Mouse (Mus musculus) MEL (cell line): ENCODE measurements at regions not wholly inside any gene's neighbourhood (a gene's known extent, or its start where the extent isn't known, plus 50 kb on each side); places are given as distances from the start of the nearest gene placed in this dataset.

ENCODE experiments used
- DNase-seq: peaks from one replicate; pipeline ENCODE4 v3.0.0; 2011; ENCODE audit warnings: low read depth, low spot score
- H3K27ac ChIP-seq: 2 replicates; pipeline ENCODE4 v1.5.1; 2012; ENCODE audit warnings: low read depth, mild to moderate bottlenecking, control low read depth, low read length, moderate library complexity; ENCODE audit not compliant: control insufficient read depth
- H3K27me3 ChIP-seq, 2 experiments: fragments of 150-350 bp in 1 of 2; sonication (generic) in 1 of 2; 2 replicates each; pipeline ENCODE4 v1.6.1; 2012; ENCODE audit warnings: low read length in 2 of 2, mild to moderate bottlenecking in 2 of 2, improper control_type of control experiment in 1 of 2, moderate library complexity in 1 of 2; ENCODE audit not compliant: insufficient read depth in 2 of 2, control insufficient read depth in 1 of 2
- H3K36me3 ChIP-seq, 2 experiments: 2 replicates each; pipeline ENCODE4 v1.6.1; 2012 to 2014; ENCODE audit warnings: low read length in 2 of 2, improper control_type of control experiment in 1 of 2, inconsistent platforms in 1 of 2, mild to moderate bottlenecking in 1 of 2; ENCODE audit not compliant: insufficient read depth in 2 of 2, control insufficient read depth in 1 of 2
- H3K4me1 ChIP-seq, 2 experiments: fragments of 150-350 bp in 1 of 2; sonication (generic) in 1 of 2; 2 replicates each; pipeline ENCODE4 v1.6.1; 2012; ENCODE audit warnings: low read length in 2 of 2, improper control_type of control experiment in 1 of 2, mild to moderate bottlenecking in 1 of 2; ENCODE audit not compliant: insufficient read depth in 2 of 2, control insufficient read depth in 1 of 2
- H3K4me3 ChIP-seq, 2 experiments: fragments of 150-350 bp in 1 of 2; sonication (generic) in 1 of 2; 2 replicates each; pipeline ENCODE4 v1.5.1; 2012; ENCODE audit warnings: low read depth in 2 of 2, low read length in 2 of 2, mild to moderate bottlenecking in 2 of 2, moderate library complexity in 2 of 2, control low read depth in 1 of 2, improper control_type of control experiment in 1 of 2; ENCODE audit not compliant: control insufficient read depth in 1 of 2, insufficient read depth in 1 of 2
- H3K79me2 ChIP-seq: 2 replicates; pipeline ENCODE4 v1.6.1; 2012; ENCODE audit warnings: mild to moderate bottlenecking, low read length, moderate library complexity; ENCODE audit not compliant: control insufficient read depth, poor library complexity, insufficient read depth
- H3K9ac ChIP-seq: 2 replicates; pipeline ENCODE4 v1.6.1; 2012; ENCODE audit warnings: low read depth, mild to moderate bottlenecking, control low read depth, low read length, moderate library complexity; ENCODE audit not compliant: control insufficient read depth, poor library complexity, severe bottlenecking
- H3K9me3 ChIP-seq: fragments of 150-350 bp; sonication (generic); replicated peaks from 2 replicates; pipeline ENCODE4 v1.6.1; 2012; ENCODE audit warnings: mild to moderate bottlenecking, low read length, improper control_type of control experiment, moderate library complexity; ENCODE audit not compliant: insufficient read depth
- BHLHE40 ChIP-seq: IDR thresholded peaks from 2 replicates; pipeline ENCODE4 v1.6.1; 2012; ENCODE audit warnings: low read depth, mild to moderate bottlenecking, inconsistent platforms, low read length, improper control_type of control experiment, borderline replicate concordance
- CHD1 ChIP-seq: IDR thresholded peaks from 2 replicates; pipeline ENCODE4 v1.6.1; 2012; ENCODE audit warnings: low read depth, mild to moderate bottlenecking, inconsistent platforms, low read length, improper control_type of control experiment
- CTCF ChIP-seq, 3 experiments: IDR thresholded peaks in 2 of 3; conservative IDR thresholded peaks in 1 of 3; 2 replicates each; pipeline ENCODE4 v1.5.1; 2011 to 2012; ENCODE audit warnings: low read length in 3 of 3, low read depth in 2 of 3, mild to moderate bottlenecking in 2 of 3, improper control_type of control experiment in 1 of 3, inconsistent platforms in 1 of 3, mixed read lengths in 1 of 3, moderate library complexity in 1 of 3; ENCODE audit not compliant: control insufficient read depth in 1 of 3, insufficient read depth in 1 of 3, poor library complexity in 1 of 3, severe bottlenecking in 1 of 3
- ELF1 ChIP-seq: IDR thresholded peaks from 2 replicates; pipeline ENCODE4 v1.6.1; 2014; ENCODE audit warnings: low read depth, mild to moderate bottlenecking, inconsistent platforms, low read length, improper control_type of control experiment, moderate library complexity
- EP300 ChIP-seq, 2 experiments: IDR thresholded peaks; 2 replicates each; pipeline ENCODE4 v1.6.1; 2011; ENCODE audit warnings: improper control_type of control experiment in 2 of 2, low read length in 2 of 2, low read depth in 1 of 2, mild to moderate bottlenecking in 1 of 2
- ETS1 ChIP-seq: IDR thresholded peaks from 2 replicates; pipeline ENCODE4 v1.6.1; 2012; ENCODE audit warnings: low read depth, mild to moderate bottlenecking, inconsistent platforms, low read length, improper control_type of control experiment, moderate library complexity
- GABPA ChIP-seq: IDR thresholded peaks from 2 replicates; pipeline ENCODE4 v1.6.1; 2012; ENCODE audit warnings: low read depth, mild to moderate bottlenecking, inconsistent platforms, low read length, improper control_type of control experiment, moderate library complexity
- GATA1 ChIP-seq: IDR thresholded peaks from 2 replicates; pipeline ENCODE4 v1.6.1; 2011; ENCODE audit warnings: low read depth, low read length, improper control_type of control experiment
- HCFC1 ChIP-seq: IDR thresholded peaks from 2 replicates; pipeline ENCODE4 v1.6.1; 2012; ENCODE audit warnings: low read depth, mild to moderate bottlenecking, inconsistent platforms, low read length, improper control_type of control experiment, moderate library complexity
- JUND ChIP-seq: IDR thresholded peaks from 2 replicates; pipeline ENCODE4 v1.6.1; 2011; ENCODE audit warnings: low read depth, mild to moderate bottlenecking, improper control_type of control experiment, low read length
- MAX ChIP-seq: IDR thresholded peaks from 2 replicates; pipeline ENCODE4 v1.6.1; 2011; ENCODE audit warnings: low read length, improper control_type of control experiment
- MAZ ChIP-seq: IDR thresholded peaks from 2 replicates; pipeline ENCODE4 v1.6.1; 2012; ENCODE audit warnings: low read depth, mild to moderate bottlenecking, inconsistent platforms, low read length, improper control_type of control experiment
- MXI1 ChIP-seq: IDR thresholded peaks from 2 replicates; pipeline ENCODE4 v1.6.1; 2011; ENCODE audit warnings: mild to moderate bottlenecking, low read depth, low read length, improper control_type of control experiment
- MYB ChIP-seq: IDR thresholded peaks from 2 replicates; pipeline ENCODE4 v1.6.1; 2011; ENCODE audit warnings: mild to moderate bottlenecking, low read depth, low read length, improper control_type of control experiment
- NELFE ChIP-seq: IDR thresholded peaks from 2 replicates; pipeline ENCODE4 v1.6.1; 2011; ENCODE audit warnings: low read depth, low read length, improper control_type of control experiment
- NRF1 ChIP-seq: IDR thresholded peaks from 2 replicates; pipeline ENCODE4 v1.6.1; 2014; ENCODE audit warnings: low read depth, mild to moderate bottlenecking, inconsistent platforms, low read length, improper control_type of control experiment, moderate library complexity; ENCODE audit not compliant: poor library complexity, insufficient read depth, severe bottlenecking
- POLR2A ChIP-seq, 2 experiments: IDR thresholded peaks; 2 replicates each; pipeline ENCODE4 v1.6.1; 2011 to 2012; ENCODE audit warnings: low read length in 2 of 2, mild to moderate bottlenecking in 2 of 2, control low read depth in 1 of 2, improper control_type of control experiment in 1 of 2, low read depth in 1 of 2, moderate library complexity in 1 of 2; ENCODE audit not compliant: control insufficient read depth in 1 of 2, insufficient read depth in 1 of 2, poor library complexity in 1 of 2
- POLR2AphosphoS2 ChIP-seq: IDR thresholded peaks from 2 replicates; pipeline ENCODE4 v1.6.1; 2011; ENCODE audit warnings: low read length, improper control_type of control experiment
- POLR2AphosphoS5 ChIP-seq: IDR thresholded peaks from 2 replicates; pipeline ENCODE4 v1.6.1; 2012; ENCODE audit warnings: low read depth, borderline replicate concordance, mild to moderate bottlenecking, inconsistent platforms, low read length, moderate library complexity, mixed read lengths
- RCOR1 ChIP-seq: IDR thresholded peaks from 2 replicates; pipeline ENCODE4 v1.6.1; 2012; ENCODE audit warnings: low read depth, mild to moderate bottlenecking, inconsistent platforms, low read length, improper control_type of control experiment
- SIN3A ChIP-seq: IDR thresholded peaks from 2 replicates; pipeline ENCODE4 v1.6.1; 2012; ENCODE audit warnings: low read length, improper control_type of control experiment, inconsistent platforms
- SMC3 ChIP-seq: IDR thresholded peaks from 2 replicates; pipeline ENCODE4 v1.6.1; 2011; ENCODE audit warnings: low read depth, low read length, improper control_type of control experiment
- TAL1 ChIP-seq: IDR thresholded peaks from 2 replicates; pipeline ENCODE4 v1.6.1; 2012; ENCODE audit warnings: mild to moderate bottlenecking, inconsistent platforms, low read length, moderate library complexity, mixed read lengths
- UBTF ChIP-seq: IDR thresholded peaks from 2 replicates; pipeline ENCODE4 v1.6.1; 2012; ENCODE audit warnings: low read depth, mild to moderate bottlenecking, inconsistent platforms, low read length, improper control_type of control experiment, moderate library complexity, borderline replicate concordance; ENCODE audit not compliant: insufficient read depth
- USF1 ChIP-seq: IDR thresholded peaks from 2 replicates; pipeline ENCODE4 v1.6.1; 2014; ENCODE audit warnings: low read depth, mild to moderate bottlenecking, inconsistent platforms, low read length, improper control_type of control experiment, moderate library complexity
- USF2 ChIP-seq, 2 experiments: IDR thresholded peaks; 2 replicates each; pipeline ENCODE4 v1.6.1; 2011 to 2012; ENCODE audit warnings: improper control_type of control experiment in 2 of 2, low read length in 2 of 2, borderline replicate concordance in 1 of 2, inconsistent platforms in 1 of 2, low read depth in 1 of 2, mild to moderate bottlenecking in 1 of 2; ENCODE audit not compliant: insufficient read depth in 1 of 2
- ZKSCAN1 ChIP-seq: IDR thresholded peaks from 2 replicates; pipeline ENCODE4 v1.6.1; 2012; ENCODE audit warnings: low read depth, mild to moderate bottlenecking, inconsistent platforms, low read length, improper control_type of control experiment, moderate library complexity
- ZMIZ1 ChIP-seq: IDR thresholded peaks from 2 replicates; pipeline ENCODE4 v1.6.1; 2012; ENCODE audit warnings: low read depth, mild to moderate bottlenecking, inconsistent platforms, low read length, improper control_type of control experiment, moderate library complexity

DNA sequence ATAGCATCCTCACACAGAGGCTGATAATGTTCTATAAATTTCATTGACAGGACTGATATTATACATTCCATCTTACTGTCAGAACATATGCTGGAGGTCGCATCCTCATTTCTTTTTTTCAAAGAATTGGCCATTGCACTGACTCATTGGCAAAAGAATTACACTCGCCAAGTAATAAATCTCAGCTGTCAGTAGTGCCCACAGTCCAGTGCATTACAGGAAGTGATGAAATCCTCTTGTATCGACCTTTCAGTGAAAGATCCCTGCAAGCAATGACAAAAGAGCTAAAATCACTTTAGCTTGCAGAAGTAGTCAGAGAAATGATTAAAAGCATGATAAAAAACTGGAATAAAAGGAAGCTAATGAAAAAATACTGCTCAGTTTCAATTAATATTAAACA, 1353.0 kb upstream of the 1700008P02Rik start:
- TF ChIP-seq ZMIZ1 (no peak), USF1 (no peak), POLR2A (IDR thresholded peaks at IDR 0.05; ENCODE audit: control insufficient read depth in 1 of 2, insufficient read depth in 1 of 2, low read depth in 1 of 2, low read length in 2 of 2, poor library complexity in 1 of 2) (no peak), JUND (no peak), USF2 (IDR thresholded peaks at IDR 0.05; ENCODE audit: borderline replicate concordance in 1 of 2, insufficient read depth in 1 of 2, low read depth in 1 of 2, low read length in 2 of 2) (no peak), CHD1 (no peak), POLR2AphosphoS2 (no peak), SMC3 (no peak), SIN3A (no peak), MXI1 (no peak), NELFE (no peak), NRF1 (no peak), HCFC1 (no peak), ZKSCAN1 (no peak), CTCF (IDR thresholded peaks at IDR 0.05 in 2 of 3, conservative IDR thresholded peaks at IDR 0.05 in 1 of 3; ENCODE audit: control insufficient read depth in 1 of 3, insufficient read depth in 1 of 3, low read depth in 2 of 3, low read length in 3 of 3, poor library complexity in 1 of 3, severe bottlenecking in 1 of 3) (no peak), ELF1 (no peak), MAX (no peak), MAZ (no peak)
- TF ChIP-seq, all 39 proteins: peak for 0
- no peak for DNase-seq
- H3K4me3 ChIP-seq: no peak overlapping the region
- no peaks in the 10 kb centered on the region for H3K27me3 ChIP-seq
- H3K79me2 ChIP-seq: no peaks in the 10 kb centered on the region
- no peaks in the 10 kb centered on the region for H3K4me1 ChIP-seq
- no peak overlapping the region for H3K27ac ChIP-seq
- H3K36me3 ChIP-seq: no peaks in the 10 kb centered on the region
- H3K9ac ChIP-seq: no peak overlapping the region
- no peaks in the 10 kb centered on the region for H3K9me3 ChIP-seq

DNA sequence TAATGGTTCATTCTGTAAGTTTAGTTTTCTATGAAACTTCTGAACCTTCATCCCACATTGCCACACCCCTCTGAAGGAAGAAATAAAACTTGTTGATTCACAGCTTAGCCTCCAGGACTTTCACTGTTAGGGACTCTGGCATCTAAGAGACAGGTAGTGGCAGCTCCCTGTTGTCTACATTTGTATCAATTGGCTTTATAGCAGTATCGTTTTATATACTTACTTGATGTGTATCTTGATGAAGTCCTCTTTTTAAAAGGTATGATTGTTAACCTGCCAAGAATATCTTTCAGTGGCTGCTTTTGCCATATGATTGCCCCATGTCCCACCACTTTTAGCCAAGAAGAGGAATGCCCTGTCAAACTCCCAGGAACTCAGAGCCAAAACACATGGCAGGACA, 1333.7 kb upstream of the 1700008P02Rik start:
- Histone ChIP-seq H3K4me3 (no peak overlapping the region), H3K4me1 (no peaks in the 10 kb centered on the region), H3K27ac (no peak overlapping the region), H3K27me3 (no peaks in the 10 kb centered on the region), H3K36me3 (no peaks in the 10 kb centered on the region), H3K79me2 (no peaks in the 10 kb centered on the region), H3K9me3 (no peaks in the 10 kb centered on the region), H3K9ac (no peak overlapping the region)
- TF ChIP-seq JUND (no peak), SMC3 (no peak), MYB (no peak), ETS1 (no peak), BHLHE40 (no peak), POLR2A (IDR thresholded peaks at IDR 0.05; ENCODE audit: control insufficient read depth in 1 of 2, insufficient read depth in 1 of 2, low read depth in 1 of 2, low read length in 2 of 2, poor library complexity in 1 of 2) (no peak), UBTF (no peak), RCOR1 (no peak), NELFE (no peak), USF2 (IDR thresholded peaks at IDR 0.05; ENCODE audit: borderline replicate concordance in 1 of 2, insufficient read depth in 1 of 2, low read depth in 1 of 2, low read length in 2 of 2) (no peak), EP300 (IDR thresholded peaks at IDR 0.05; ENCODE audit: low read depth in 1 of 2, low read length in 2 of 2) (no peak), TAL1 (no peak), POLR2AphosphoS5 (no peak), NRF1 (no peak), GATA1 (no peak), GABPA (no peak)
- DNase-seq: no peak
